Mouse (Mus musculus) E14TG2a.4 (cell line): Measurements from ENCODE around the gene Tmem50a.

Source experiments
- CTCF ChIP-seq: conservative IDR thresholded peaks from 2 replicates; pipeline ENCODE4 v1.5.1; 2014; ENCODE audit warnings: low read length
- NANOG ChIP-seq: IDR thresholded peaks from 2 replicates; pipeline ENCODE4 v1.6.1; 2014; ENCODE audit warnings: borderline replicate concordance, low read length, mixed read lengths
- POU5F1 ChIP-seq: IDR thresholded peaks from 2 replicates; pipeline ENCODE4 v1.6.1; 2014; ENCODE audit warnings: low read length, borderline replicate concordance

GRCm38 (mm10) chr4:134955845-134956244, 41.0 kb upstream of the Tmem50a start:
- no peak for TF ChIP-seq CTCF
- no peak for TF ChIP-seq POU5F1
- TF ChIP-seq NANOG = no peak
